Mouse (Mus musculus): ENCODE results near the gene Elmo3.

Gene Elmo3

DNA sequence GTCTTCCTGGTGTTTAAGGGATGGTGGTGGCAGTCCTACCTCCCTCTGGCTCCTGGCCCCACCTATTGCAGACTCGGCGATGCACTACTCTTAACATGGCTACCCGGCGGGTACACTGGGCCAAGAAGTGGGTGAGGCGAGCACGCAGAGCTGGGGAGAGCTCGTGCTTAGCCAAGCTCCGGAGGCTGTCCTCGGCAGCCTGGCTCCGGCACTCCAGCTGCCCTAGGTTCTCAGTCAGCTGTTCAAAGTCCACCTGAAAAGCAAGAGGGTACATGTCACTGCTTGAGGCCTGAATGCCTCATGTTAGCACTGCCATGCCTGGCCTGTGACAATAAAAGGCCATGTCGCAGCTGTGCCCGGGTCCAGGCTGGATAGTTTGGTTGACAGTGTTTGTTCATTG, 24.9 kb downstream of the Elmo3 start:
- DNase-seq, result no peak

DNA sequence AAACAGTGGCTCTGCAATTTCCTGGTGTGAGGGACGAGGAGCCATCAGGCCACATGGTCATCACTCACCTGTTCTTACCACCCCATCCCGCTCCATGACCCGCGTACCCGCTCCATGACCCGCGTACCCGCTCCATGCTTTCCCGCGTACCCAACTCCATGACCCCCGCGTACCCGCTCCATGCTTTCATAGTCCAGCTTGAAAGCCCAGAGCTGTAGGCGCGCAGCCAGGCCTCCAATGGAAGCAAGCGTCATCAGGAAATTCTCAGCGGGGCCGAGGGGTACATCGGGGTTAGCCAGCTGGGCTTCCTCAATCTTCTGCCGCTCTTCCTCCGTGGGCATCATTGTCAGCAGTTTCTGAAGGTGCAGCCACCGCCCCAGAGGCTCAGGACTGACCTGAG, 26.1 kb downstream of the Elmo3 start:
- no peak for DNase-seq

DNA sequence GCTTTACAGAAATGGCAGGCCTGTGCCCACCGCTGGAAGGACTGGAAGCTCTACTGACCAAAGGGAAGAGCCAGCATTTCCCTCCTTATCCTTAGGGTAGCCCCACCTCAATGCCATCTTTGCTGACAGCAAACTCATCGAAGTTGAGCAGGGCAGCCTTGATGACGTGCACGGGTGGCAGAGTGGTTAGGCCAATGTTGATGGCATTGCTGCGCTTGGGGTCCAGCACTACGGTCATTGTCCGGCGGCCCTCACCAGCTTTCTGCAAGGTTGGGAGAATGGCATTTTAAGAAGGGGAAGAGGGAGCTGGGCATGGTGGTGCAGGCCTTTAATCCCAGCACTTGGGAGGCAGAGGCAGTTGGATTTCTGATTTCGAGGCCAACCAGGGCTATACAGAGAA, 26.5 kb downstream of the Elmo3 start:
- no peak for DNase-seq

DNA sequence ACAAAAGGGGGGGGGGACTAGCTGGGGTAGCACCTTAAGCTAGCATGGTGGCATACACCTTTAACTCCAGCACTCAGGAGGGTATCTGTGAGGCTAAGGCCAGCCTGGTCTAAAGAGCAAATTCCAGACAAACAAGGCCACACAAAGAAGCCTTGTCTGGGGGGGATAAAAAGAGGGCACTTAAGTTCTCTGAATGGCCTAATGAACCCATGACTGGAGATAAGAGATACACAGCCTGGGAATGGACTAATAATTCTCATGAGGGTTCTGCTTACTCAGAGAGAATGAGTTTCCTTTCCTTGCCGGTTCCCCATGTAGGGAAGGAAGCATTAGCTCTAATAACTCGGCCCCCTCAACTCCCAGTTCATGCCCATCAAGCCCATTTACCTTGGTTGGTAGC, 27.1 kb downstream of the Elmo3 start:
- no peak for DNase-seq

DNA sequence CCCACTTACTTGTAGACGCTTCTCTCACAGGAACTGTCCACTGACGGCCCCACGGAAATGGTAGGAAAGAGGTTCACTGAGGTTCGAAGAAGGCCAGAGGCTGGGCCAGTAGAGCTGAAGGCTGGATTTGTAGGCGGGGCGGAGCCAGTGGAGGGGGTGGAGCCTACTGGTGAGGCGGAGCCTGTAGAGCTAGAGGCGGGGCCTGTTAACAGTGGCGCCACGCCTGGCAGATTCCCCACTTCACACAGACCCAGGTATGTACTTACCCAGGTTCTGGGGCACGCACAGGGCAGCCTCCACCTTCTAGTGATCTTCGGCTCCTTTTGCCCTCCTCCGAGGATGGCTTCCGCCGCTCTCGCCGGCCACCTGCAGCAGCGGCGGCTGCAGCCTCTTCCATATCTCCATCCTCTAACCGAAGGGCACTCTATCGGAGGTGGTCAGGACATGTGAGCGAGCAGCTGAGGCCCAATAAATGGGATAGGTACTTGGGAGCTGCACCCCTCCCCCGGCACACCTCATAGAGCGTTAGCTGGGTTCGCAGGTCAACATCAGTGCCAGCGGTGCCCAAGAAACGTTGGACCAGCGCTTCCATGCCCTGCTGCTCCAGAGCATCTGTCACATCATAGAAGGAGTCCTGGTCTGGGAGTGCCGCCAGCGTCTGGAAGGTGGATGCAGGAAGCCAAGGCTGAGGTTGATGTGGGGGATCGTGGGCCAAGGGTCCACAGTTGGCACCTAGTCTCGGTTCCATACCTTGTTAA, 31.2 kb downstream of the Elmo3 start:
- no peak for DNase-seq

DNA sequence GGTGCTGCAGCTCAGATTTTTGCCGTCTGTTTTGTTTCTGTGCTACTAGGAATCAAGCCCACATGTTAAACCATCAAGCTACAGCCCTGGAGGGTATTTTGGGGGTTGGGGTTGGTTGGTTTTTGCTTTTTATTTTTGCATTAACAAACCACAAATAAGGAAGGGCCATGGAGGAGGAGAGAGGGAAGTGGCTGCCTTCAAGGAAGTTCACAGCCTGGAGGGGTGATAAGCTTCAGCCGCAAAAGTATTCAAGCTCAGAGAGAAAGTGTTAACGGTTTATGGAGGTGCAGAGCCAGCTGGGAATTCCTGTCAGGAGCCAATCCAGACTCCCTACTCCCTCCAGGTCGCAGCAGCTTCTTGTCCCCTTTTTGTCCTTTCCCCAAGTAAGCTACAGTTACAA, 33.6 kb downstream of the Elmo3 start:
- DNase-seq, result no peak

DNA sequence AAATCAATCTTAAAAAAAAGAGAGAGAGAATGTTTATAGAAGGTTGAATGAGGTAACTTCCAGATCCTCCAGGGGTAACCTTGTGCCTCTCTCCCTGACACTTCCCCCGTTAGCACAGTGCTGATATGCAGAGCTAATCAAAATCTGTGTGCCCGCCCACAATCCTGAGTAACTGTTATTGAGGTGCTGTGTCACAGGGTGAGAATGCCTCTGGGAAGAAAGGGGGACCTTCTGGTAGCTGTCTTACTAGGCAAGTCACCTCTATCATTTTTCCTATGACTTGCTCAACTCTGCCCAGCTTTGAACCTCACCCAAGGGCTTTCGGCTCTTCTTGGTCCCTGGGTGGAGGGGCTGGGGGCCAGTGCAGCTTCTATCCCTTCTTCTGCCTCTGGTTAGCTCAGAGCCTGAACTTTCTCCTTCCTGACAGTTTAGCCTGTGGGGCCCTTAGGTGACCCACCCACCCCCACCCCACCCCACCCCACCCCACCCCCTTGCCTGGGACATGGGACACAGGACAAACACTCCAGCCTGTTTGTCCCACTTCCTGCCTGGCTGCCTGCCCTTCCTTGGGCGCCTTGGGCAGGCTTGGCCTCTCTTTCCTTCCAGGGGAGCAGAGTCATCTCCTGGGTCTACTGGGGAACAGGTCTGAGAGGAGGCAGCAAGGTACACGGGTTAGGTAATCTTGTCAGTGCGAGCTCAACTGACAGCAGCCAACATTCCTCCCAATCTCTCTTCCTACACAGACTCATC, 34.7 kb downstream of the Elmo3 start:
- no peak for DNase-seq

DNA sequence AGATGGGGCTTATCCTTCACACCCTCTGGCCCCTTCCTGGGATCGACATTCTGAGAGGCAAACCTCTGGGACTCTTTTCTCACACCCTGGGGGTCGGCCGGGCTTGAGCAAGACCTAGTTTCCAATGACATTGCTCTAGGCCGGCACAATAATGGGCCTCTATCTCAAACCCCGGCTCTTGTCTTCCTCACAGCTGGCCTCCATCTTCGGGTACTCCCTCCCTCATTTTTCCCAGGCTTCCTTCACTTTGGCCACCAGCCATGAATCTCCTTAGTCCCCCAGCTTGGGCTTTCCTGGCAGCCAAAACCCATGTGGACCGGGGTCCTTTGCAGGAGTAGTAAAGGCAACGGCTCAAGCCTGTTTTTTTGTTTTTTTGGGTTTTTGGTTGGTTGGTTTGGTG, 36.0 kb downstream of the Elmo3 start:
- no peak for DNase-seq

DNA sequence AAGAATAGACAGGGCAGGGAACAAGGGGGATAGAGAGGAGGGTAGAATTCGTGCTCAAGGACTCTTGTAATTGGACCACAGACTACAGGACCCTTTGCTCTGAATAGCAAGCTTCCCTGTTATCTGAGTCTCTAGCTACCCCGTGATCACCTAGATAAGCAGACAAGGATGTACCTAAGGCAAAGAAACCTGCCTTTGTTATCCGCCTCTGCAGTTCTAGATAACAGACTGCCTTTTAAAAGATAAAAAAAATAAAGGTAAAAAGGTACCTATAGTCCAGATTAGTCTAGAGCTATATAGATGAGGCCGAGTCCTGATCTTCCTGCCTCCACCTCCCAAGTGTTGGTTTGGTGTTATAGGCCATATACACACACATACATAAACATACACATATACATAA, 37.4 kb downstream of the Elmo3 start:
- no peak for DNase-seq

DNA sequence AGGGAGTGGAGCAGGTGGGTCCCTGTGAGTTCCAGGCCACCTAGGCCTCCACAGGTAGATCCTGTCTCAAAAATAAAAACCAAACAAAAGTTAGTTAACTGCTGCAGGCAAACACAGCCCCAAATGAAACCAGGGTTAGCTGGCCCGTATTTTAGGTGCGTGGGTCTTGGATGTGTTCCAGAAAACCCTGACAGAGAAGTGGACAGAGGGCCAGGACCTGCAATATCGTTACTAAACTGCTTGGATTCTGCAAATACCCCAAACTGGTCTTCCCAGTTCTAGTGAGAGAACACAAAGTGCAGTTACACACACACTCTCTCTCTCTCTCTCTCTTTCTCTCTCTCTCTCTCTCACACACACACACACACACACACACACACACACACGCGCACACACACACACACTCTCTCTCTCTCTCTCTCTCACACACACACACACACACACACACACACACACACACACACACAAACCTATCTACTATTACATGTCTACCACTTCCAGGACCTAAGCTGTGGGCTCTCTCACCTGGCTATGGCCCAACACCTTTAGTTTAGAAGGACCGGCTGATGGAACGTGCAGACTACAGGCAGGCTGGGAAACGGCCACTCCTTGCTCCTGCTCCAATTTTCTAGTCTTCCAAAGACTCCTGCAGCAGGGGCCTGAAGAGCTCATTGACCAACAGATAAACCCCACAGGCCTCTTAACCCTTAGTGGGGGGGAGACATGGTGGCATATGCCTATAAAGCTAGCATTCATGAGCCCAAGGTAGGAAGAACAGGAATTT, 38.6 kb downstream of the Elmo3 start:
- no peak for DNase-seq

DNA sequence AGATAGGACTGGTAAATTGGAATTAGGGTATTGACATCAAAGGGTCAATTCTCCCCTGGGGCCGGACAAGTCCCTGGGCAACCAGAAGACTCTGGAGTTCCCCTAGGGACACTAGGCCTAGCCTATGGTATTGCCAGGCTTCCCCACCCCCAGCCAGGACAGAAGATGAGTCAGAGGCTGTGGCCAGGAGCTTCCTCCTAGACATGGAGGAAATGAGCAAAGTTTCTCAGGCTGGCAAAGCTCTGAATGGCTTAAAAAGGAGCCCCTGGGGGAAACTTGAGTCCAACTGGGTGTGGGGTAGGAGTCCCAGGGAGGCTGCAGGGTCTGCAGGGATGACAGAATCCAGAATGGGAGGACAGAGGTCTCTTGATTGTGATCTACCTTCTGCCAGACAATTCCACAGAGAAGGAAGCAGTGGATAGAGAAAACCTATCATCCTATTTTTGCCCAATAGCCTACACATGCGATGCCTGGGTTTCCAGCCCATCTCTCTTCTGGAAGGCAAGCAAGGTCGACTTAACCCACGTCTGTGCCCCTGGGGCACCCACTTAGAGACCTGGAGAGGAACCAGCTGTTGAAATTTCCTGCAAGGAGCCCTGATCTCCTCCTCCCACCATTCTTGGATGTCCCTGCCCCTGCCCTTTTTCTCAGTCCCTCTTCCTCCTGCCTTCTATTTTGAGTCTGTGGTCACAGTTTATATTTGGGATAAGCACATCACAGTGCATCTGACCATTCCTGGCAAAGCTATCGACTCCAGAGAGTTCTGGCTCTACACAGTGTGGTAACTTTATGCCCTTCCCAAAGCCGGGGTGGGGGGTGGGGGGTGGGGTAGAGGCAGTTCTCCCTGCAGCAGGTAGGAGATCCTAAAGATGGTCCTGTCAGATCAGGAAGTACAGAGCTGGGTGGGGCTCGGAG, 39.9 kb downstream of the Elmo3 start:
- no peak for DNase-seq

DNA sequence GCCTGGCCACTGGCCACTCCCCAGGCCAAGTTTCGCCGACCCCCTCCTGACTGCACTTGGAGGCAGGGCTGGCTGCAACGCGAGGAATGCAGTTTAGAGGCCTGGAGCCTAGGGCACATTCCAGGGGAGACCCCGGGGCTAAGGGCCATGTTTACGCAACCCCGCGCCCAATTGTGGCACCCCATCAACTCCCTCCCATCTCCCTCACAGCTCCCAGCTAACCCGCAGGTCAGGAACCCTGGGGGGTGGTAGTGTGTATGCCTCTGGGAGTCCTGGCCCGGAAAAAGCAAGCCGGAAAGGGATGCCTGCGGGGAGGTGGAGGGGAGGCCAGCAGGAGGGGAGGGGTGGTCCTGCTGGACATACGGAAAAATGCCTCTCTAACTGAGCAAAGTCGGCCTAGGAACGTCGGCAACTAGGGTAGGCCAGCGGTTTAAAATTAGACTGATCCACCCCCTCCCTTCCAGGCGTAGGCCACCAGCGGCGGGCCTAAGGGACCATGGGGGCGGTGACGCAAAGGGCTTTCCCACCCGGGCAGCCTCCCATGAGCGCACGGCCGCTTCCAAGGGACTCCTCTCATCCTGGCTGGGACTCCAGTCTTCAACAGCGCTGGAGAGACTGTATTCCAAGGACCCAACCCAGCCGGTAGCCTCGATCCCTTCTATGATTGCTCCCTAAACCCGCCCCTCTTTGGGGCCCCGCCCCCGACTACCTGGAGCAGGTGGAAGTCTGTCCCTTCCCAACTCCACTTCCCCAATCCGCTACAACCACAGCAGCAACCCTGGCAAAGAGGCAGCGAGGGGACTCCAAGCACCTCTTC, 41.4 kb downstream of the Elmo3 start:
- peak in 1 of 2 experiments; percentile 59 for DNase-seq

DNA sequence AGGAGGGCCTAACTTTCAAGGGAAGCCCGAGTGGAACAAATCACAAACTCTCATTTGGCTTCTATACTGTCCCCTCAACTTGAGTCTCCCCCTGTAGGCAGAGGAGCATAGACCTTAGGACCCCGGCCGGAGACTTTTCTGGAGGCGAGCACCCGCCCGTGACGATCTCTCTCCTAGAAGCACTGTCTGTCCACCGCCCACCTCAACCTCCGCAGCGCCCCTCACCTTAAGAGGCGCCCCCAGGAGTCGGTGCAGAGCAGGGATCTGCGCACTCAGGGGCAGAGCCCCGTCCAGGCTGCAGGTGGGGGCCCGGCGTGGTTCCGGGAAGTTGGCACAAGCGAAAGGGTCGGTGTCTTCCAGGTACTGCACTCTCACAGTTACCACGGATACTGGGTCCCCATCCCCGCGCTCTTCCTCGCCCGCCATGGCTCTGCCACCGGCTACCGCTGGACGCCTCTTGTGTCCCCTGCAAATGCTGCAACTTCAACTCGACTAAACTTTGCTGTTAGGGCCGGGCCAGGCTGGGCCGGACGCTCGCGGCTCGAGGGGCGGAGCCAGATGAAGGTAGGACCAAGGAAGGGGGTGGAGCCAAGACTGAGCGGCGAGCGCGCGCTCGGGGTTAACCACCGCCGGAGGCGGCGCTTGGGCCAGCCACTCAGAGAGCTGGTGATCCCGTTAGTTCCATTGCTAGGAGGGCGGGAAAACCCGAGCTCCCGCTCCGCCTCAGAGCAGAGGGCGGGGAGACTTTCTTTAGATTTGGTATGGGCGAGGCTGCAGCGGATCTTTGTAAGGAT, 42.2 kb downstream of the Elmo3 start, which contains the start of gene Fhod1:
Fhod1 (minus strand) TSS at position 526 of the 794 bp plus-strand sequence.
- peak; percentile 89 for DNase-seq

DNA sequence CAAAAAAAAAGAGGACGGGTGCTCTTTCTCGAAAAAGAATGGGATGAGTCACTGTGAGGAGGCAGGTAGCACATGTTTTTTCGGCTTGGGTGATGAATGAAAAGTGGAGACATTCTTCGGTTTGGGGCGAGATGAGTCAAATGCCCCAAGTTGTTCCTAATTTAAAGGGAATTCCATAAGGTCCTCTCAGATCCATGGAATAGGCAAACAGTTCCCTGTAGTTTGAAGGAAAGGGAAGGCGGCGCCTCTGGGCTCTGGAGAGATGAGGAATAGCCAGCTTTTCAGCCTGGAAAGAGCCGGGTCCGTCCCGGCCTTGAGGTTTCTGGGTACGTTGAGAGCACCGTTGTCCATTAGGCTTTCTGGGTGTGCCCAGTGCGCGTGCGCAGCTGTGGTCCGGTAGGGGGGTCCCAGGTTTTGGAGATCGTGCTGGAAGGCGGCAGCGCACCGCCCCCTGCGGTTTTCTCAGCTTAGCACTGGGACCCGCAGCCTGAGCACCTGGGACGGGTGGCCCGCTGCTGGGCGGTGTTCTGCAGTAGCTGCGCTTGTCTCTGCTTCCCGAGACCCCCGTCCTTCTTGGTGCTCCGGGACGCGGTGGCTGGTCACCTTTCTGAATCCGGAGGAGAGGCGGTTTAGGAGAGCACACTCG, 43.2 kb downstream of the Elmo3 start, which contains the start of gene Slc9a5:
Slc9a5 (plus strand) TSS at position 394 of the 646 bp plus-strand sequence.
- peak; percentile 67 to 78 for DNase-seq

DNA sequence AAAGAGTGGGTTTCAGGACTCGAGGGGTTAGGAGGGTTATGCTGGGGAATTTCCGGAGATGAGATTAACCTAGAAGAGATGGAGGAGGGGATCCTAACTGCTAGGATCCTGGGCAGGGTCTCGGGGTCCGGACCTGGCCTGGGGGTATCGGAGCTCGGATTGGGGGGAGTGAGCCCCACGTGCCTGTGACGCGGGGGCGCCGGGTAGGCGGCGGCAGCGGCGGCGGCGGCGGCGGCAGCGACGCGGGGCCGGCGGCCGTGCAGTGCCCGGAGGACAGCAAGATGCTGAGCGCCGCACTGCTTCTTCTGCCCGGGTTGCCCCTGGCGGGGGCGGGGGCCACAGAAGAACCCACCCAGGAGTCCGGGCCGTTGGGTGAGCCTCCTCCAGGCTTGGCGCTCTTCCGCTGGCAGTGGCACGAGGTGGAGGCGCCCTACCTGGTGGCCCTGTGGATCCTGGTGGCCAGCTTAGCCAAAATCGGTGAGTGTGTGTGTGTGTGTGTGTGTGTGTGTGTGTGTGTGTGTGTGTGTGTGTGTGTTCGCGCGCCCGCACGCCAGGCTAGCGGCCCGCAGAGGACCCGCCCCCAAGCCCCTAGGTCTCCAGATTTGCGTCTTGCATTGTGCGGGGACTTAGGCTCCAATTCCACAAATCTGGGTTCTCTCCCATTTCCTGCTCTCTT, 43.8 kb downstream of the Elmo3 start:
- peak; percentile 27 to 44 for DNase-seq

DNA sequence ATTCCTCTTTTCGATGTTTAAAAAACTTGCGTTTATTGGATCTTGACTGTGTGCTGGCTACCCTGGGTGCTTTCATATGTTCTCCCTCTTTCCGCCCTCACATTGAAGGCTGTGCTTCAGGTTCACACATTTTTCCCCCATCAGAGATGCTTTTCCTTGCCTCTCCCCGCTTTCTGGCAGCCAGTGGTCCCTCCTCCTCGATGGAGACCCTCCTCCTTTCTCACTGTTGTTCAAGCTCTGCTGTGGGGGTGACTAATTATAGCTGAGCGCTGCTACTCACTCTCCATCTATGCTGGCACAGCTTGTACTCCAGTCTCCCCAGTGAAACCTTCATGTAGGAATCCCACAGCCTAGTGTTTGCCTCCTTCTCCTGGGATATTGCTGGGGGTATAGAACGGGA, 44.8 kb downstream of the Elmo3 start:
- no peak for DNase-seq

DNA sequence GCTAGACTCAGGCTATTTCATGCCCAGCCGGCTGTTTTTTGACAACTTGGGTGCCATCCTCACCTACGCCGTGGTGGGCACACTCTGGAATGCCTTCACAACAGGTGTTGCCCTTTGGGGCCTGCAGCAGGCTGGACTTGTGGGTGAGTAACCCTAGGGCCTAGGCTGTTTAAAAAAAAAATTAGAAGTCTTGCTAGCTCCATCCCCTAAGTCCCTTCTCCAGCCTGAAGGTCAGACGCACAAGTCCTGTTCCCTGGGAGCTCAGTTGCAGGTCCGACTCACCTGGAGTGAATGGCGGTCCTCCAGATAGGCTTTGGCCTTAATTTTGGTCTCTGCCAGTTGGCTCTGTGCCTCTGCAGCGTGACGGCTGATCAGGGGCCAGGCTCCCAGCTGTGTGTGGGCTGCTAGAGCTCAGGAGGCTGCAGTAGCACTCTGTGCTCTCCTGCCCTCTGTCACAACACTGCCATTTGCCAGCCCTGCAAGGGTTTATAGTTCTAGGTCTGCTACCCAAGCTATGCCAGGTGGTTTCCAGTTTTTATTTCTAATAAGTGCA, 48.3 kb downstream of the Elmo3 start:
- no peak for DNase-seq

DNA sequence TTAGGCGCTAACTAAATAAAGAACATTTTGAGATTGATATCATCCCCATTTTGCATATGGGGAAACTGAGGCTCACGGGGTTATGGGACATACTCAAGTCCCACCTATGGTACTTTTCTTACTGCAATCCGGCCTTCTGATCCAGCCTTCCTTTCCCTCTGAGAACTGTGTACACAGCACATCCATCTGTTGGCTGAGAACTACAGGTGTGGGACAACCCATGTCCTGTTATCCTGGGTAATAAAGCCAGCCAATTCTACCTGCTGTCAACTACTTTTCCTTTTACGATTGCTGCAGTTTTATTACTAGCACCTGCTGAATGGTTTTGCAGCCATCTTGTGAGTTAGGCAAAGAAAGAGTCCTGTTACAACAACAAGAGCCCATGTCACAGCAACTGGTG, 49.1 kb downstream of the Elmo3 start:
- no peak for DNase-seq

Data from thymus, postnatal 36 days (tissue).